Mouse (Mus musculus): ENCODE measurements around the gene Insl3. TPM values are rescaled to one million over a fixed set of nuclear protein-coding genes. Genes with fewer than 3 reads are reported as not detected.
"Not testable (repeated sequence)": the region's sequence is repeated elsewhere in the genome, so short reads cannot be mapped to it uniquely, and the experiment has no call there.

Insl3 gene
- total and polyA plus RNA-seq, 2 experiments from 2014 or later: 3.4 TPM; not detected in 1

GRCm38 (mm10) chr8:71725122-71725924 is 36.3 kb downstream of the Insl3 start, which contains the start of gene Fcho1:
Gene Fcho1 (minus strand): TSS chr8:71725716.
- H3K4me1 ChIP-seq (ENCODE audit: insufficient read depth, low read length): peaks cover 24% of the 10 kb centered on the region
- H3K4me3 ChIP-seq (ENCODE audit: low read length): peak within 1 kb of the TSS; percentile 63
- no peaks in the 10 kb centered on the region for H3K36me3 ChIP-seq (ENCODE audit: insufficient read depth, low read length)
- peak; percentile 85 for ATAC-seq
- H3K9ac ChIP-seq (replicated peaks; ENCODE audit: low read length): peak within 1 kb of the TSS; percentile 85
- peak within 1 kb of the TSS; percentile 76 for H3K4me2 ChIP-seq (ENCODE audit: low read depth, low read length)
- H3K27ac ChIP-seq: peak within 1 kb of the TSS; percentile 70
- DNase-seq (ENCODE audit: low spot score): peak; percentile 96
- no peaks in the 10 kb centered on the region for H3K27me3 ChIP-seq (ENCODE audit: insufficient read depth, low read length)
- TF ChIP-seq CTCF (IDR thresholded peaks at IDR 0.05; ENCODE audit: low read depth): no peak
- H3K9me3 ChIP-seq (ENCODE audit: low read length): no peaks in the 10 kb centered on the region
- 2% methylated on average over 37 of the region's 54 CpGs for WGBS

- WGBS: 6% methylated on average over 21 of the region's 21 CpGs
- peak overlapping the region; percentile 78 for H3K27ac ChIP-seq
- peaks cover 12% of the 10 kb centered on the region for H3K4me1 ChIP-seq (ENCODE audit: insufficient read depth, low read length)
- H3K4me3 ChIP-seq (ENCODE audit: low read length): peak overlapping the region; percentile 38
- peak; percentile 87 for DNase-seq (ENCODE audit: low spot score)
- H3K27me3 ChIP-seq (ENCODE audit: insufficient read depth, low read length): no peaks in the 10 kb centered on the region
- H3K9me3 ChIP-seq (ENCODE audit: low read length): no peaks in the 10 kb centered on the region
- ATAC-seq: peak; percentile 75
- H3K36me3 ChIP-seq (ENCODE audit: insufficient read depth, low read length): no peaks in the 10 kb centered on the region
- H3K9ac ChIP-seq (replicated peaks; ENCODE audit: low read length): peak overlapping the region; percentile 58
- peak overlapping the region; percentile 72 for H3K4me2 ChIP-seq (ENCODE audit: low read depth, low read length)
- no peak for TF ChIP-seq CTCF (IDR thresholded peaks at IDR 0.05; ENCODE audit: low read depth)
These were observed 39.3 kb downstream of the Insl3 start for GRCm38 (mm10) chr8:71728240-71728785.

- H3K4me3 ChIP-seq (ENCODE audit: low read length): peak overlapping the region; percentile 38
- ATAC-seq (peak; percentile 39; the same call in 1 of the 2 replicates), DNase-seq (ENCODE audit: low spot score) (peak; percentile 59)
- H3K9ac ChIP-seq (replicated peaks; ENCODE audit: low read length): peak overlapping the region; percentile 58
- H3K36me3 ChIP-seq (ENCODE audit: insufficient read depth, low read length): no peaks in the 10 kb centered on the region
- WGBS: 5% methylated on average over 14 of the region's 16 CpGs
- TF ChIP-seq CTCF (IDR thresholded peaks at IDR 0.05; ENCODE audit: low read depth): no peak
- H3K9me3 ChIP-seq (ENCODE audit: low read length): no peaks in the 10 kb centered on the region
- peak overlapping the region; percentile 72 for H3K4me2 ChIP-seq (ENCODE audit: low read depth, low read length)
- H3K27me3 ChIP-seq (ENCODE audit: insufficient read depth, low read length): no peaks in the 10 kb centered on the region
- H3K27ac ChIP-seq: peak overlapping the region; percentile 78
- peaks cover 10% of the 10 kb centered on the region for H3K4me1 ChIP-seq (ENCODE audit: insufficient read depth, low read length)
These were observed 40.0 kb downstream of the Insl3 start for GRCm38 (mm10) chr8:71728826-71729620.

- DNase-seq (ENCODE audit: low spot score): no peak
These were observed 42.7 kb downstream of the Insl3 start for GRCm38 (mm10) chr8:71731652-71732230.

GRCm38 (mm10) chr8:71738316-71738715 is 49.3 kb downstream of the Insl3 start:
- not testable (repeated sequence) for H3K27me3 ChIP-seq (ENCODE audit: insufficient read depth, low read length); H3K4me2 ChIP-seq (ENCODE audit: low read depth, low read length); DNase-seq (ENCODE audit: low spot score); H3K4me3 ChIP-seq (ENCODE audit: low read length); H3K4me1 ChIP-seq (ENCODE audit: insufficient read depth, low read length); H3K27ac ChIP-seq; ATAC-seq; H3K36me3 ChIP-seq (ENCODE audit: insufficient read depth, low read length); H3K9ac ChIP-seq (replicated peaks; ENCODE audit: low read length); H3K9me3 ChIP-seq (ENCODE audit: low read length)

More at GRCm38 (mm10) chr8:71731652-71732230, 42.7 kb downstream of the Insl3 start:
- ATAC-seq: no peak
- H3K9ac ChIP-seq (replicated peaks; ENCODE audit: low read length): no peak overlapping the region
- H3K36me3 ChIP-seq (ENCODE audit: insufficient read depth, low read length): no peaks in the 10 kb centered on the region
- peak; percentile 60 for TF ChIP-seq CTCF (IDR thresholded peaks at IDR 0.05; ENCODE audit: low read depth)
- H3K27me3 ChIP-seq (ENCODE audit: insufficient read depth, low read length): no peaks in the 10 kb centered on the region
- 60% methylated on average over 3 of the region's 3 CpGs for WGBS
- H3K4me3 ChIP-seq (ENCODE audit: low read length): no peak overlapping the region
- H3K27ac ChIP-seq: no peak overlapping the region
- H3K4me1 ChIP-seq (ENCODE audit: insufficient read depth, low read length): no peaks in the 10 kb centered on the region
- no peaks in the 10 kb centered on the region for H3K9me3 ChIP-seq (ENCODE audit: low read length)
- no peak overlapping the region for H3K4me2 ChIP-seq (ENCODE audit: low read depth, low read length)

Other genes with a start within 250 kb of the Insl3 start
- 325 and 330 TPM in 2 replicates for gene Abhd8, start 225.6 kb upstream of the Insl3 start, total RNA-seq (2014; rRNA removed)
- gene Abhd8, start 225.6 kb upstream of the Insl3 start, polyA plus RNA-seq (2015; fragmentation: Nextera tagmentation; extraction: Ambion mirVana): 190 and 195 TPM in 2 replicates
- gene Mrpl34, start 224.3 kb upstream of the Insl3 start, total RNA-seq (2014; rRNA removed): 77.9 and 127 TPM in 2 replicates
- gene Mrpl34, start 224.3 kb upstream of the Insl3 start, polyA plus RNA-seq (2015; fragmentation: Nextera tagmentation; extraction: Ambion mirVana): 155 and 164 TPM in 2 replicates
- 191 and 195 TPM in 2 replicates for gene Dda1, start 220.0 kb upstream of the Insl3 start, total RNA-seq (2014; rRNA removed)
- gene Dda1, start 220.0 kb upstream of the Insl3 start, polyA plus RNA-seq (2015; fragmentation: Nextera tagmentation; extraction: Ambion mirVana): 241 and 246 TPM in 2 replicates
- gene Ano8, start 203.3 kb upstream of the Insl3 start, total RNA-seq (2014; rRNA removed): 78.6 and 80.5 TPM in 2 replicates
- gene Ano8, start 203.3 kb upstream of the Insl3 start, polyA plus RNA-seq (2015; fragmentation: Nextera tagmentation; extraction: Ambion mirVana): 4.7 and 5.3 TPM in 2 replicates
- 36.1 and 58.5 TPM in 2 replicates for gene Gtpbp3, start 201.1 kb upstream of the Insl3 start, total RNA-seq (2014; rRNA removed)
- 12.1 and 15.5 TPM in 2 replicates for gene Gtpbp3, start 201.1 kb upstream of the Insl3 start, polyA plus RNA-seq (2015; fragmentation: Nextera tagmentation; extraction: Ambion mirVana)
- gene Plvap, start 177.5 kb upstream of the Insl3 start, total RNA-seq (2014; rRNA removed): 8.0 and 8.3 TPM in 2 replicates
- 10.2 and 15.3 TPM in 2 replicates for gene Plvap, start 177.5 kb upstream of the Insl3 start, polyA plus RNA-seq (2015; fragmentation: Nextera tagmentation; extraction: Ambion mirVana)
- 0.58 TPM in 1 of 2 replicates, not detected in the other for gene Ccdc194, start 163.5 kb upstream of the Insl3 start, total RNA-seq (2014; rRNA removed)
- gene Ccdc194, start 163.5 kb upstream of the Insl3 start, polyA plus RNA-seq (2015; fragmentation: Nextera tagmentation; extraction: Ambion mirVana): 0.13 and 0.34 TPM in 2 replicates
- 14.4 and 27.5 TPM in 2 replicates for gene Bst2, start 151.8 kb upstream of the Insl3 start, total RNA-seq (2014; rRNA removed)
- 21.0 and 22.7 TPM in 2 replicates for gene Bst2, start 151.8 kb upstream of the Insl3 start, polyA plus RNA-seq (2015; fragmentation: Nextera tagmentation; extraction: Ambion mirVana)
- gene Mvb12a, start 146.3 kb upstream of the Insl3 start, total RNA-seq (2014; rRNA removed): 75.9 and 83.8 TPM in 2 replicates
- 83.7 and 85.7 TPM in 2 replicates for gene Mvb12a, start 146.3 kb upstream of the Insl3 start, polyA plus RNA-seq (2015; fragmentation: Nextera tagmentation; extraction: Ambion mirVana)
- gene Tmem221, start 130.3 kb upstream of the Insl3 start, total RNA-seq (2014; rRNA removed): 1.3 TPM in 1 of 2 replicates, not detected in the other
- gene Tmem221, start 130.3 kb upstream of the Insl3 start, polyA plus RNA-seq (2015; fragmentation: Nextera tagmentation; extraction: Ambion mirVana): 0.18 and 0.29 TPM in 2 replicates
- gene Nxnl1, start 122.6 kb upstream of the Insl3 start, total RNA-seq (2014; rRNA removed): not detected in 2 replicates
- 0.20 TPM in 1 of 2 replicates, not detected in the other for gene Nxnl1, start 122.6 kb upstream of the Insl3 start, polyA plus RNA-seq (2015; fragmentation: Nextera tagmentation; extraction: Ambion mirVana)
- 210 and 238 TPM in 2 replicates for gene Slc27a1, start 120.3 kb upstream of the Insl3 start, total RNA-seq (2014; rRNA removed)
- gene Slc27a1, start 120.3 kb upstream of the Insl3 start, polyA plus RNA-seq (2015; fragmentation: Nextera tagmentation; extraction: Ambion mirVana): 127 and 152 TPM in 2 replicates
- 344 and 379 TPM in 2 replicates for gene Pgls, start 97.0 kb upstream of the Insl3 start, total RNA-seq (2014; rRNA removed)
- 272 and 275 TPM in 2 replicates for gene Pgls, start 97.0 kb upstream of the Insl3 start, polyA plus RNA-seq (2015; fragmentation: Nextera tagmentation; extraction: Ambion mirVana)
- 6.0 TPM in 2 replicates for gene Fam129c, start 91.6 kb upstream of the Insl3 start, total RNA-seq (2014; rRNA removed)
- 3.3 and 4.0 TPM in 2 replicates for gene Fam129c, start 91.6 kb upstream of the Insl3 start, polyA plus RNA-seq (2015; fragmentation: Nextera tagmentation; extraction: Ambion mirVana)
- gene Colgalt1, start 78.2 kb upstream of the Insl3 start, total RNA-seq (2014; rRNA removed): 95.9 and 121 TPM in 2 replicates
- 55.3 and 56.7 TPM in 2 replicates for gene Colgalt1, start 78.2 kb upstream of the Insl3 start, polyA plus RNA-seq (2015; fragmentation: Nextera tagmentation; extraction: Ambion mirVana)
- 81.4 and 89.1 TPM in 2 replicates for gene Unc13a, start 17.5 kb upstream of the Insl3 start, total RNA-seq (2014; rRNA removed)
- gene Unc13a, start 17.5 kb upstream of the Insl3 start, polyA plus RNA-seq (2015; fragmentation: Nextera tagmentation; extraction: Ambion mirVana): 16.8 and 16.9 TPM in 2 replicates
- gene Jak3, start 12.9 kb upstream of the Insl3 start, total RNA-seq (2014; rRNA removed): 14.8 and 15.3 TPM in 2 replicates
- gene Jak3, start 12.9 kb upstream of the Insl3 start, polyA plus RNA-seq (2015; fragmentation: Nextera tagmentation; extraction: Ambion mirVana): 7.3 and 7.4 TPM in 2 replicates
- gene B3gnt3, start 12.6 kb downstream of the Insl3 start, total RNA-seq (2014; rRNA removed): 0.42 and 0.50 TPM in 2 replicates
- 0.52 and 0.60 TPM in 2 replicates for gene B3gnt3, start 12.6 kb downstream of the Insl3 start, polyA plus RNA-seq (2015; fragmentation: Nextera tagmentation; extraction: Ambion mirVana)
- gene Fcho1, start 36.5 kb downstream of the Insl3 start, total RNA-seq (2014; rRNA removed): 84.2 and 99.0 TPM in 2 replicates
- 62.2 and 65.8 TPM in 2 replicates for gene Fcho1, start 36.5 kb downstream of the Insl3 start, polyA plus RNA-seq (2015; fragmentation: Nextera tagmentation; extraction: Ambion mirVana)
- 3.7 and 4.2 TPM in 2 replicates for gene Zfp709, start 192.8 kb downstream of the Insl3 start, total RNA-seq (2014; rRNA removed)
- 4.3 and 6.3 TPM in 2 replicates for gene Zfp709, start 192.8 kb downstream of the Insl3 start, polyA plus RNA-seq (2015; fragmentation: Nextera tagmentation; extraction: Ambion mirVana)
- 7.9 and 11.5 TPM in 2 replicates for gene Zfp882, start 219.4 kb downstream of the Insl3 start, total RNA-seq (2014; rRNA removed)
- 7.4 and 7.9 TPM in 2 replicates for gene Zfp882, start 219.4 kb downstream of the Insl3 start, polyA plus RNA-seq (2015; fragmentation: Nextera tagmentation; extraction: Ambion mirVana)
- 15.9 and 18.0 TPM in 2 replicates for gene Zfp617, start 219.4 kb downstream of the Insl3 start, total RNA-seq (2014; rRNA removed)
- 21.8 and 24.4 TPM in 2 replicates for gene Zfp617, start 219.4 kb downstream of the Insl3 start, polyA plus RNA-seq (2015; fragmentation: Nextera tagmentation; extraction: Ambion mirVana)

Measured in hindbrain, postnatal 0 days (tissue).